Mouse (Mus musculus) left cerebral cortex, adult 9 months (tissue): Measurements from ENCODE around the gene Sirt1.

Experiments used
- DNase-seq, 2 experiments: peaks; one replicate each; pipeline ENCODE4 v3.0.0; 2022; ENCODE audit warnings: low spot score in 2 of 2

Gene Sirt1

DNA sequence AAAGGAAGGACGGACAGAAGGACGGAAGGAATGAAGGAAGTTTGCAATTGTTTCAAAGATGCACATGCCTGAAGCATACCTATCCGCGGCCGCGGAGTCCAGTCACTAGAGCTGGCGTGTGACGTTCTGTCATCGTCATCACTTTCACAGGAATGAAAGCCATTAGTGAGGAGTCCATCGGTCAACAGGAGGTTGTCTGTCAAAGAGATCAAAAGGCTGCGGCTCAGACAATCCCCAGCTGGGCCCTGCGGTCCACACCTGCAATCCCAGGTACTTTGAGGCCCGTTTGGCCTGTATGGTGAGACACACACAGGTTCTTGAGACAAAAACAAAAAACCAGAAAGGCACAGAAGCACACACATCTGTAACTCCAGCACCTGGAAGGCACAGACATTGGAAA is 44.6 kb downstream of the Sirt1 start:
- DNase-seq = no peak

- no peak for DNase-seq
These were observed 54.4 kb downstream of the Sirt1 start for GRCm38 (mm10) chr10:63327091-63327490.

- no peak for DNase-seq
These were observed 67.8 kb downstream of the Sirt1 start for GRCm38 (mm10) chr10:63313726-63314125.

DNA sequence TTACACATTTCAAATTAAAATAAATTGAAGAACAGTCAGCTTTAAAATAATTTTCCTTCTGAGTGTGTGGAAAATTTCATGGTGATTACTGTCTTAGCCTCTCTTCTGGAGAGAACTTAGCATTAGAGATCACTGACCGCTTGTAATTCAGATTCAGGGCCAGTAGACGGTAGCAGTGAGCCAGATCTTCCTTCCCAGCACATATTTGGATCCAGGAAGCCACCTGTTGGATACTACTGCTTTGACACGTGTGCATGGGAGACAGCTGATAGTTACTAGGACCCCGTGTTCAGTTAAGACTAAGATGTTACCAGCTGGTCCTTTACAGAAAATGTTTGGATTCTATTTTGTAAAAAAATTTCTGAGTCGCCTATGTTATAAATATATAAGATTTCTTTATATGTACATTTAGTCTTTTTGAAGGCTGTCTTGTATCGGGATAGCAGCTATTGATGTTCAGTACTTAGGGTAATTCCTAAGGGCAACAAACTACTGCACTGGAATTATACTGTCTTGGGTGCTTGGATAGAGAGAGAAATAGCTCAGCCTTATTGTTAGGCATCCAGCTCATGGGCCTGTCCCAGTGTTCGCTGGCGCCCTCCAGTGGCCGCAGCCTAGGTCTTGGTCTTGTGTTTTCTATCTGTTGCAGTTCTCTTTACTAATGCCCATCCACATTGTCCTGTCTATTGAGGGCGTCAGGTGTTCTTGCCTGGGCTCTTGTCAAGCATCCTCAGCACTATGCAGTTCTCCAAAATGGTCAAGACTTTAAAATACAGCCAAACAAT is 72.7 kb downstream of the Sirt1 start:
- DNase-seq = peak; percentile 33 to 90

GRCm38 (mm10) chr10:63302356-63302755 is 79.1 kb downstream of the Sirt1 start:
- DNase-seq = no peak

DNA sequence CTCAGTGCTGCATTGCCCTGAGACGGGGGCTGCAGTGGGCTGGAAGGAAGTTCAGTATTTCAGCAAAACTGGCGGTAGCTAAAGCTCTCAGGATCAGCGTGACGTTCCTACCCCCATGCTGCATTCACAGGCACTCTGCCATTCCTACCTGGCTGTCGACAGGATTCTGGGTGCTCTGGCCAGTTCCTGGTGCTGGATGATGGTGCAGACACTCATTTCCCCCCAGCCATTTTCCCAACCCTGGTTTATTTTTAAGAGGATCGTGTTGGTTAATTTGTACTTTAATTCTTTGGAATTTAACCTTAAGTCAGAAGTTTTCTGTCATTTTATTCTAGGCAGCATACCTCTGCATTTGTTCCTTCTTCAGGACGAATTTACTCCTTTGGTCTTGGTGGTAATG is 98.7 kb downstream of the Sirt1 start:
- DNase-seq = no peak

DNA sequence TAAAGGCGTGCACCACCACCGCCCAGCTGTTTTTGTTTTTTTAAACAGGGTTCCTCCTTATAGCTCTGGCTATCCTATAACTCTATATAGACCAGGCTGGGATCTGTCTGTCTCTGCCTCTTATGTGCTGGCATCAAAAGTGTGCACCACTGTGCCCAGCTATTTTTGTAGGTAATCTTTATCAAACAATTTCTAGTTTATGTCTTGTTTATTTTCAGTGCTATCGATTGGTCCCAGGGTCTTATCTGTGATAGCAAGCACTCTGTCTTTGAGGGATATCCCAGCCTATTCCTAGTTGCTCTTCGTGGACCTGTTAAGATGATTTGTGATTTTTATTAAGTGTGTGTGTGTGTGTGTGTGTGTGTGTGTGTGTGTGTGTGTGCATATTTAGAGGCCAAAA is 99.1 kb downstream of the Sirt1 start:
- DNase-seq = no peak

DNA sequence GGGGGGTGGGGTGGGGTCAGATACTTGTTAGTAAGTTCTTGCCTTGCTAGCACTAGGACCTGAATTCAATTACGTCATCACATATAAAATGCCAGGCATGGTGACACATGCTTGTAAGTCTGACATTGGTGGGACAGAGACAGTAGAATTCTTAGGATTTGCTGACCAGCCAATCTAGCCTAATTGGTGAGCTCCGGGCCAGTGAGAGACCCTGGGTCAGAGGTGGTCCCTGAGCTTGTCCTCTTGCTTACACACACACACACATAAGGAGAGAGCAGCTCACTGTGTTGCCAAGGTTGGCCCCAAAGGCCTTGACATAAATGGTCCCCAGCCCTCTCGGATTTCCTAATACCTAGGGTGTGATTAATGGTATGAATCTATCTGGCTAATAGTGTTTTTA is 101.7 kb downstream of the Sirt1 start:
- no peak for DNase-seq

DNA sequence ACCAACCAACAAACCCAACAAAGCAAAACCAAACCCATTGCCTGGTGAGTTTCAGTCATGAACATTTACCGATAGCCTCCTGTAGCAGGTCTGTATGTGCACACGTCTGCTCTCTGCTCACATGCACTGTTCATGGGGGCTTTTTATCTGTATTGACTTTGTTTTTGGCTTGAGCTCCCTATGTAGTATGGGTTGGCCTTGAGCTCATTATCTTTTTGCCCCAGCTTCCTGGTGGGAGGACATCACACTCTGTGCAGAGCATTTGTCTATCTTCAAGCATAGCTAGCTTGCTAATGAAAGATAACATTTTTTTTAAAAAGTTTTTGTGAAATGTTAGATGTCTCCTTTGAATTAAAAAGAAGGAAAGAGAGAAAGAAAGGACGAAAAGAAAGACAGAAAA is 104.5 kb downstream of the Sirt1 start:
- DNase-seq = no peak

DNA sequence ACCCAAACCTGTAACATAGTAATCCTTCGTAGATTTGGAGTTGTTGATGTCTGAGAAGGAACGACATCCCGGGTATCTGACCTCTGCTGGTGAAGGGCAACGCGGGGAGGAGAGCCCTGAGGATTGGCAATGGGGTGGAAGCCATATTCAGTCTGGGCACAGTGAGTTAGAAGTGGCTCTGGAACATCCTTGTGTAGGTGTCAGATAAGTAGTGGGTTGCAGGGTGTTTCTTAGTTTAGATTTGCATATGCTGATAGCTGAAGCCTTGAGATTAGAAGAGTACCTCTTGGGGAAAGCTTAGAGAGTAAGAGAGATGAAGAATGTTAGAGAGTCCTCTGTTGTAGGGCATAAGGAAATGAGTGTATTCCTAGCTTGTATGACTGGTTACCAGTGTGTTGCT is 108.6 kb downstream of the Sirt1 start:
- no peak for DNase-seq

- DNase-seq = no peak
These were observed 109.1 kb downstream of the Sirt1 start for GRCm38 (mm10) chr10:63272401-63272800.
